Mouse (Mus musculus) CH12.LX (cell line): ENCODE results near the gene Hspbp1. TPM values are rescaled to one million over a fixed set of nuclear protein-coding genes. Genes with fewer than 3 reads are reported as not detected.

Experiments
- DNase-seq: peaks from one replicate; pipeline ENCODE4 v3.0.0-alpha.2; 2013; ENCODE audit errors: extremely low read depth
- H3K27ac ChIP-seq: 2 replicates; pipeline ENCODE4 v1.5.1; 2012; ENCODE audit warnings: low read depth, mild to moderate bottlenecking, control low read depth, moderate library complexity; ENCODE audit not compliant: insufficient read depth
- H3K27me3 ChIP-seq: replicated peaks from 2 replicates; pipeline ENCODE3; 2012; ENCODE audit warnings: inconsistent platforms
- H3K36me3 ChIP-seq, 2 experiments: replicated peaks in 1 of 2; 2 replicates each; pipeline versions ENCODE3 to v1.6.1; 2012; ENCODE audit warnings: inconsistent platforms in 1 of 2, low read length in 1 of 2, mild to moderate bottlenecking in 1 of 2, mixed read lengths in 1 of 2, moderate library complexity in 1 of 2; ENCODE audit not compliant: control insufficient read depth in 1 of 2, insufficient read depth in 1 of 2
- H3K4me1 ChIP-seq, 2 experiments: 2 replicates each; pipeline ENCODE4 v1.6.1; 2012; ENCODE audit warnings: inconsistent platforms in 1 of 2, moderate library complexity in 1 of 2; ENCODE audit not compliant: insufficient read depth in 2 of 2, control insufficient read depth in 1 of 2
- H3K4me2 ChIP-seq: 2 replicates; pipeline ENCODE4 v1.6.1; 2012; ENCODE audit warnings: low read depth, mild to moderate bottlenecking, control low read depth; ENCODE audit not compliant: poor library complexity, insufficient read depth, severe bottlenecking
- H3K4me3 ChIP-seq, 3 experiments: fragments of 150-350 bp in 1 of 3; sonication (generic) in 1 of 3; replicated peaks in 1 of 3; 2 replicates each; pipeline versions ENCODE3 to v1.5.1; 2011 to 2012; ENCODE audit warnings: low read depth in 2 of 3, low read length in 2 of 3, mild to moderate bottlenecking in 2 of 3, moderate library complexity in 2 of 3, control low read depth in 1 of 3, improper control_type of control experiment in 1 of 3, inconsistent platforms in 1 of 3, mixed read lengths in 1 of 3; ENCODE audit not compliant: poor library complexity in 1 of 3
- H3K79me2 ChIP-seq: replicated peaks from 2 replicates; pipeline ENCODE4 v1.6.1; 2012; ENCODE audit warnings: mild to moderate bottlenecking, moderate library complexity; ENCODE audit not compliant: control insufficient read depth, poor library complexity, insufficient read depth, severe bottlenecking; ENCODE audit errors: extremely low read depth
- H3K9ac ChIP-seq: 2 replicates; pipeline ENCODE4 v1.6.1; 2012; ENCODE audit warnings: low read depth, mild to moderate bottlenecking, control low read depth, moderate library complexity; ENCODE audit not compliant: insufficient read depth
- H3K9me3 ChIP-seq: replicated peaks from 2 replicates; pipeline ENCODE3; 2012; ENCODE audit warnings: low read length, inconsistent platforms, mixed read lengths
- BHLHE40 ChIP-seq: IDR thresholded peaks from 2 replicates; pipeline ENCODE4 v1.6.1; 2011; ENCODE audit warnings: mild to moderate bottlenecking, low read depth, low read length, improper control_type of control experiment
- CHD1 ChIP-seq: IDR thresholded peaks from 2 replicates; pipeline ENCODE4 v1.6.1; 2012; ENCODE audit warnings: low read depth, low read length, improper control_type of control experiment, inconsistent platforms
- CHD2 ChIP-seq: IDR thresholded peaks from 2 replicates; pipeline ENCODE4 v1.6.1; 2011; ENCODE audit warnings: low read length, improper control_type of control experiment
- CTCF ChIP-seq, 2 experiments: IDR thresholded peaks in 1 of 2; conservative IDR thresholded peaks in 1 of 2; 2 replicates each; pipeline ENCODE4 v1.5.1; 2011 to 2012; ENCODE audit warnings: low read depth in 2 of 2, low read length in 2 of 2, improper control_type of control experiment in 1 of 2, inconsistent platforms in 1 of 2, mild to moderate bottlenecking in 1 of 2, moderate library complexity in 1 of 2
- EP300 ChIP-seq: IDR thresholded peaks from 2 replicates; pipeline ENCODE4 v1.6.1; 2011; ENCODE audit warnings: low read length, improper control_type of control experiment
- ETS1 ChIP-seq: conservative IDR thresholded peaks from 2 replicates; pipeline ENCODE4 v1.6.1; 2012; ENCODE audit warnings: low read depth, mild to moderate bottlenecking, inconsistent platforms, low read length, improper control_type of control experiment, moderate library complexity
- GABPA ChIP-seq: IDR thresholded peaks from 2 replicates; pipeline ENCODE4 v1.6.1; 2012; ENCODE audit warnings: low read depth, low read length, improper control_type of control experiment, inconsistent platforms; ENCODE audit not compliant: insufficient replicate concordance
- HCFC1 ChIP-seq: IDR thresholded peaks from 2 replicates; pipeline ENCODE4 v1.6.1; 2012; ENCODE audit warnings: low read depth, mild to moderate bottlenecking, inconsistent platforms, low read length, improper control_type of control experiment
- JUN ChIP-seq: IDR thresholded peaks from 2 replicates; pipeline ENCODE4 v1.6.1; 2011; ENCODE audit warnings: low read depth, mild to moderate bottlenecking, low read length, improper control_type of control experiment, moderate library complexity; ENCODE audit not compliant: insufficient read depth
- JUND ChIP-seq: conservative IDR thresholded peaks from 2 replicates; pipeline ENCODE4 v1.6.1; 2011; ENCODE audit warnings: low read depth, low read length, improper control_type of control experiment
- KAT2A ChIP-seq: IDR thresholded peaks from 2 replicates; pipeline ENCODE4 v1.6.1; 2012; ENCODE audit warnings: low read length, improper control_type of control experiment, inconsistent platforms; ENCODE audit not compliant: insufficient replicate concordance
- MAZ ChIP-seq: IDR thresholded peaks from 2 replicates; pipeline ENCODE4 v1.6.1; 2012; ENCODE audit warnings: low read depth, mild to moderate bottlenecking, inconsistent platforms, low read length, improper control_type of control experiment, moderate library complexity
- NELFE ChIP-seq: IDR thresholded peaks from 2 replicates; pipeline ENCODE4 v1.6.1; 2011; ENCODE audit warnings: low read depth, low read length, improper control_type of control experiment
- PAX5 ChIP-seq: IDR thresholded peaks from 2 replicates; pipeline ENCODE4 v1.6.1; 2012; ENCODE audit warnings: low read length, inconsistent platforms, mixed read lengths
- POLR2A ChIP-seq: IDR thresholded peaks from 2 replicates; pipeline ENCODE4 v1.6.1; 2011; ENCODE audit warnings: low read depth, mild to moderate bottlenecking, improper control_type of control experiment, low read length
- POLR2AphosphoS2 ChIP-seq: IDR thresholded peaks from 2 replicates; pipeline ENCODE4 v1.6.1; 2011; ENCODE audit warnings: low read depth, low read length, improper control_type of control experiment
- RAD21 ChIP-seq: IDR thresholded peaks from 2 replicates; pipeline ENCODE4 v1.6.1; 2011; ENCODE audit warnings: low read depth, mild to moderate bottlenecking, low read length, improper control_type of control experiment, moderate library complexity
- RCOR1 ChIP-seq: conservative IDR thresholded peaks from 2 replicates; pipeline ENCODE4 v1.6.1; 2012; ENCODE audit warnings: low read depth, mild to moderate bottlenecking, inconsistent platforms, low read length, improper control_type of control experiment
- UBTF ChIP-seq: IDR thresholded peaks from 2 replicates; pipeline ENCODE4 v1.6.1; 2012; ENCODE audit warnings: low read depth, mild to moderate bottlenecking, inconsistent platforms, low read length, improper control_type of control experiment, moderate library complexity
- USF2 ChIP-seq: conservative IDR thresholded peaks from 2 replicates; pipeline ENCODE4 v1.6.1; 2011; ENCODE audit warnings: low read depth, low read length, improper control_type of control experiment
- ZC3H11A ChIP-seq: IDR thresholded peaks from 2 replicates; pipeline ENCODE4 v1.6.1; 2012; ENCODE audit warnings: low read depth, mild to moderate bottlenecking, inconsistent platforms, low read length, improper control_type of control experiment
- ZMIZ1 ChIP-seq: IDR thresholded peaks from 2 replicates; pipeline ENCODE4 v1.6.1; 2012; ENCODE audit warnings: low read depth, mild to moderate bottlenecking, inconsistent platforms, low read length, improper control_type of control experiment
- dilution Hi-C: fragments of 300-500 bp; cut with MboI; formaldehyde crosslinking; loops from 2 replicates; pipeline ENCODE4 v1.14.3; 2020; ENCODE audit warnings: low sequenced_read_pairs; ENCODE audit not compliant: extremely low pct_unique_long_range_greater_than_20kb, extremely low pct_ligation_motif_present
- in situ Hi-C: fragments of 300-500 bp; cut with MboI; formaldehyde crosslinking; loops from 3 replicates; pipeline ENCODE4 v1.14.3; 2019; ENCODE audit warnings: low sequenced_read_pairs, low pct_ligation_motif_present, low pct_unique_long_range_greater_than_20kb, mixed read lengths
- polyA plus RNA-seq: library from polyadenylated mRNA; unstranded; fragments of >175 nt; gene quantifications from 2 replicates; pipeline ENCODE4 v1.2.1, GENCODE M21; 2012; ENCODE audit warnings: low read depth; ENCODE audit not compliant: insufficient read length
- total RNA-seq, 2 experiments: library from RNA; depleted of rRNA; stranded (reverse); fragments of 300-350 nt in 1 of 2; fragments of >200 nt in 1 of 2; gene quantifications; 2 replicates each; pipeline ENCODE4 v1.2.3; 2012 to 2014

The Hspbp1 gene
- total and polyA plus RNA-seq, 3 experiments = 90.6 to 131 (median 98.8) TPM

GRCm38 (mm10) chr7:4731090-4731489 lies 46.2 kb upstream of the Hspbp1 start:
- H3K4me3 ChIP-seq = no peak overlapping the region
- H3K9me3 ChIP-seq = no peaks in the 10 kb centered on the region
- H3K9ac ChIP-seq = no peak overlapping the region
- dilution Hi-C loops = no loop called here
- in situ Hi-C loops = no loop called here
- no peaks in the 10 kb centered on the region for H3K27me3 ChIP-seq
- H3K4me2 ChIP-seq = no peak overlapping the region
- peaks cover 0 to 5% of the 10 kb centered on the region in 2 experiments; a peak in 3 of 4 replicates for H3K4me1 ChIP-seq
- H3K79me2 ChIP-seq = no peaks in the 10 kb centered on the region
- no peaks in the 10 kb centered on the region for H3K36me3 ChIP-seq
- TF ChIP-seq CHD2 (no peak), GABPA (no peak), CTCF (conservative IDR thresholded peaks at IDR 0.05 in 1 of 2, IDR thresholded peaks at IDR 0.05 in 1 of 2; ENCODE audit: low read depth in 2 of 2, low read length in 2 of 2) (no peak), NELFE (no peak), UBTF (no peak), HCFC1 (no peak), RAD21 (no peak), BHLHE40 (no peak), CHD1 (no peak)
- H3K27ac ChIP-seq = no peak overlapping the region
- no peak for DNase-seq

- H3K4me2 ChIP-seq = no peak within 1 kb of the TSS
- H3K79me2 ChIP-seq = no peaks in the 10 kb centered on the region
- in situ Hi-C loops (no loop called here), dilution Hi-C loops (no loop called here)
- H3K4me1 ChIP-seq = peaks cover 0 to 18% of the 10 kb centered on the region in 2 experiments; a peak in 2 of 4 replicates
- H3K27ac ChIP-seq = no peak within 1 kb of the TSS
- DNase-seq = no peak
- H3K9ac ChIP-seq = no peak within 1 kb of the TSS
- no peaks in the 10 kb centered on the region for H3K9me3 ChIP-seq
- no peaks in the 10 kb centered on the region for H3K27me3 ChIP-seq
- no peak for TF ChIP-seq RCOR1
- no peaks in the 10 kb centered on the region for H3K36me3 ChIP-seq
- H3K4me3 ChIP-seq = no peak within 1 kb of the TSS
These were observed 40.3 kb upstream of the Hspbp1 start, which contains the start of gene Tmem150b for GRCm38 (mm10) chr7:4725169-4725568. Gene Tmem150b, minus strand, starts transcription at chr7:4725249.

GRCm38 (mm10) chr7:4724359-4724758 lies 39.5 kb upstream of the Hspbp1 start:
- H3K79me2 ChIP-seq = no peaks in the 10 kb centered on the region
- TF ChIP-seq ZC3H11A = no peak
- TF ChIP-seq JUN = no peak
- no peak for TF ChIP-seq RAD21
- TF ChIP-seq POLR2AphosphoS2 = no peak
- no peak for TF ChIP-seq MAZ
- no peak for TF ChIP-seq USF2
- no peak for TF ChIP-seq ZMIZ1
- TF ChIP-seq ETS1 = no peak
- no peak for TF ChIP-seq CHD1
- no peak for TF ChIP-seq KAT2A
- no peak for TF ChIP-seq EP300
- no peak for TF ChIP-seq JUND
- no peak for TF ChIP-seq POLR2A
- no peak for TF ChIP-seq PAX5
- no peak for TF ChIP-seq CHD2
- TF ChIP-seq, all 38 proteins: peak for 0
- dilution Hi-C loops (no loop called here), in situ Hi-C loops (no loop called here)
- Histone ChIP-seq H3K9ac (no peak overlapping the region), H3K9me3 (no peaks in the 10 kb centered on the region), H3K36me3 (no peaks in the 10 kb centered on the region), H3K27ac (no peak overlapping the region), H3K4me2 (no peak overlapping the region), H3K4me3 (no peak overlapping the region), H3K4me1 (peaks cover 0 to 25% of the 10 kb centered on the region in 2 experiments; a peak in 2 of 4 replicates), H3K27me3 (no peaks in the 10 kb centered on the region)
- no peak for DNase-seq
